Mouse (Mus musculus) testis, adult 2 months (tissue): ENCODE measurements around the gene Ift88. TPM values are rescaled to one million over a fixed set of nuclear protein-coding genes. Genes with fewer than 3 reads are reported as not detected.

Experiments used
- H3K27ac ChIP-seq: fragments of 200-500 bp; 2 replicates; pipeline ENCODE4 v1.5.1; 2012; ENCODE audit warnings: low read depth, low read length; ENCODE audit not compliant: control insufficient read depth, insufficient read depth
- H3K27me3 ChIP-seq: fragments of 200-500 bp; 2 replicates; pipeline ENCODE4 v1.6.1; 2012; ENCODE audit warnings: mild to moderate bottlenecking, low read length, moderate library complexity; ENCODE audit not compliant: control insufficient read depth, insufficient read depth
- H3K36me3 ChIP-seq: fragments of 200-500 bp; 2 replicates; pipeline ENCODE4 v1.6.1; 2012; ENCODE audit warnings: mild to moderate bottlenecking, low read length; ENCODE audit not compliant: control insufficient read depth, insufficient read depth
- H3K4me1 ChIP-seq: fragments of 200-500 bp; 2 replicates; pipeline ENCODE4 v1.6.1; 2012; ENCODE audit warnings: low read length; ENCODE audit not compliant: control insufficient read depth, insufficient read depth
- H3K4me3 ChIP-seq: fragments of 200-500 bp; 2 replicates; pipeline ENCODE4 v1.5.1; 2012; ENCODE audit warnings: low read depth, mild to moderate bottlenecking, low read length, moderate library complexity, mixed read lengths; ENCODE audit not compliant: control insufficient read depth
- CTCF ChIP-seq: fragments of 200-500 bp; IDR thresholded peaks from 2 replicates; pipeline ENCODE4 v1.5.1; 2012; ENCODE audit warnings: low read depth, mild to moderate bottlenecking, inconsistent platforms, low read length, moderate library complexity; ENCODE audit not compliant: control insufficient read depth, insufficient read depth, insufficient replicate concordance
- POLR2A ChIP-seq: fragments of 200-500 bp; IDR thresholded peaks from 2 replicates; pipeline ENCODE4 v1.6.1; 2012; ENCODE audit warnings: low read depth, mild to moderate bottlenecking, inconsistent platforms, low read length, moderate library complexity; ENCODE audit not compliant: control insufficient read depth
- polyA plus RNA-seq: library from polyadenylated mRNA; depleted of rRNA; stranded (reverse); fragments of >200 nt; gene quantifications from 2 replicates; pipeline ENCODE4 v1.2.3, GENCODE M21; 2012

Gene Ift88
- polyA plus RNA-seq, 1 experiment: 27.3 TPM

DNA sequence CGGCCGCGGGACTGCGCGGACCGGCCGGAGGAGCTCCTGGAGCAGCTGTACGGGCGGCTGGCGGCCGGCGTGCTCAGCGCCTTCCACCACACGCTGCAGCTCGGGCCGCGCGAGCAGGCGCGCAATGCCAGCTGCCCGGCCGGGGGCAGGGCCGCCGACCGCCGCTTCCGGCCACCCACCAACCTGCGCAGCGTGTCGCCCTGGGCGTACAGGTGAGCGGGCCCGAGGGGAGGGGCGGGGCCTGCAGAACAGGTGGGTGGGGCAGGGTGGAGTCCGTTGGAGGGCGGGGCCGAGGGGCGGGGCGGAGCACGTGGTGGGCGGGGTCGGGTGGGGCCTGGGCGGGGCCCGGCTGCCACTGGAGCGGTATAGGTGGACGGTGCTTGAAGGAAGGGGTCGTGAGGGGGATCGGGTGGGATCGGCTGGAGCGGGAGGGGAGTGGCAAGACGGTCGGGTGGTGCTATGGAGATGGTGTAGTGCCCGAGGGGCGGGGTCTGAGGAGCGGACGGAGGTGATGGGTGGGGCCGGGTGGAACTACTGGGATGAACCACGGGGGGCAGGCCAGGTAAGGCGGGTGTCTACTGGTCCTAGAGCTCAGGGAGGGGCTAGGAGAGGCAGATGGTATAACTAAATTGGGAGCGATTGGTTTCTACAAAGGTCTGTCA, 101.7 kb downstream of the Ift88 start:
- Histone ChIP-seq H3K27me3 (no peaks in the 10 kb centered on the region), H3K4me1 (peaks cover 6% of the 10 kb centered on the region), H3K27ac (peak overlapping the region; percentile 68), H3K36me3 (no peaks in the 10 kb centered on the region), H3K4me3 (peak overlapping the region; percentile 85)
- TF ChIP-seq POLR2A: peak; percentile 13; the same call in 1 of the 2 replicates
- no peak for TF ChIP-seq CTCF

DNA sequence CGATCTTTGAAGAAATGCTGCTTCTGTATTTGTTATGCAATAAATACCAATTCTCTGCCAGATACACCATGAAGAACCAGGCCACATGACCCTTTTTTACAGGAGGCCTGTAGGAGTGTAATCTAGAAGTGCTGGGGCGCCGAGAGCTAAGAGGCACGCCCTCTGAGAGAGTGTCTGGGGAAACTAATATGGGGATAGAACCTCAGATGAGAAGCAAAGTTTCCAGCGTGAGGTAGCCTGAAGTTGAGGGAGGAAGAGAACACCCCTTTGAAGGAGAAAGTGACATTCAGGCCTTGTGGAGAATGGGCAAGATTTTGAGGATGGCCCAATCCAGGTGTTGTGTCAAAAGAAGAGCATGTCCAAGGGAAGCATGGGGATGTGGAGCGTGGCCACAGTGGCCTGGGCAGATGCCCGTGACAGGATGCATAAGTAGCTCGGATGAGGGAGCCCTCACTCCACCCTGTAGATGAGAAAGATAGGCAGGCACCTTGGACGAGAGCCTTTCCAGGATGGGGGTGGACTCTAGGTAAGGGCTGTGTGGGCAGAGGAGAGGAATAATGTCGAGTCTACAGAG, 102.3 kb downstream of the Ift88 start:
- H3K27ac ChIP-seq: peak overlapping the region; percentile 42
- TF ChIP-seq POLR2A (no peak), CTCF (no peak)
- H3K4me1 ChIP-seq: peaks cover 6% of the 10 kb centered on the region
- H3K36me3 ChIP-seq: no peaks in the 10 kb centered on the region
- H3K27me3 ChIP-seq: no peaks in the 10 kb centered on the region
- H3K4me3 ChIP-seq: peak overlapping the region; percentile 85

DNA sequence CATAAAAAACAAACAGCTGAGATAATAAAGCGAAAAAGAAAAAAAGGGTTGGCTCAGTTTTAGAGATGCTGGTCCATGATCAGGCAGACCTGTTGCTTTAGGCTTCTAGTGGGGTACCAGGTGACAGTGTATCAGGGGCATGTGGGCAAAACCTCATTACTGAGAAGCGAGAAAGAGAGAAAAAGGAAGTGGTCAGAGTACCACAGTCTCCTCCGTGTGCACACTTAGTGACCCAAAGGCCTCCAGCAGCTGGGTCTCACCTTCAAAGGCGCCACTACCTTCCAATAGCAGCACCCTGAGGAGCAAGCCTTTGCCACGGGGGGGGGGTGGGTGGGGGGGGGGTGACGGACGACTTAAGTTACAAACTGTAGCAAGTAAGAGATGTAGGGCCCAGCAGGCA, 103.3 kb downstream of the Ift88 start:
- peaks cover 6% of the 10 kb centered on the region for H3K4me1 ChIP-seq
- TF ChIP-seq POLR2A (no peak), CTCF (no peak)
- no peak overlapping the region for H3K27ac ChIP-seq
- H3K36me3 ChIP-seq: no peaks in the 10 kb centered on the region
- H3K4me3 ChIP-seq: no peak overlapping the region
- no peaks in the 10 kb centered on the region for H3K27me3 ChIP-seq

DNA sequence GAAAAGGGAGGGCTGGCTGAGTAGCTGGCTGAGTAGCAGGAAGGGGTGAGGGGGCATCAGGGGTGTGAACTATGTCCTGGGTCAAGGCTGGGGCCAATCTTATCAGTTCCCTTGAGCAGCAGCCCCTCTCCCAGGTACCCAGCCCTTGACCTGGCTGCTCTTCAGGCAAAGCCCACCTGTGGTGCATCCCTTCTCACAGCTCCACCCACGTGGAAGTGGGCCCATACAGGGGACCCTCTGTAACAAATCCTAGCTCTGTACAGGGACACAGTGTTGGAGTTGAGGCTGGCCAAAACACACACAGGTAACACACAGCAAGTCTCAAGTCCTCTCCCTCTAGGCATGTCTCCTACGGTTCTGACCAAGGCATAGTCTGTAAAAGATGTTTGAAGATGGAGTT, 103.7 kb downstream of the Ift88 start:
- peaks cover 6% of the 10 kb centered on the region for H3K4me1 ChIP-seq
- no peaks in the 10 kb centered on the region for H3K36me3 ChIP-seq
- no peak overlapping the region for H3K27ac ChIP-seq
- no peak; the same call in 1 of the 2 replicates for TF ChIP-seq POLR2A
- no peak for TF ChIP-seq CTCF
- H3K27me3 ChIP-seq: no peaks in the 10 kb centered on the region
- no peak overlapping the region for H3K4me3 ChIP-seq

DNA sequence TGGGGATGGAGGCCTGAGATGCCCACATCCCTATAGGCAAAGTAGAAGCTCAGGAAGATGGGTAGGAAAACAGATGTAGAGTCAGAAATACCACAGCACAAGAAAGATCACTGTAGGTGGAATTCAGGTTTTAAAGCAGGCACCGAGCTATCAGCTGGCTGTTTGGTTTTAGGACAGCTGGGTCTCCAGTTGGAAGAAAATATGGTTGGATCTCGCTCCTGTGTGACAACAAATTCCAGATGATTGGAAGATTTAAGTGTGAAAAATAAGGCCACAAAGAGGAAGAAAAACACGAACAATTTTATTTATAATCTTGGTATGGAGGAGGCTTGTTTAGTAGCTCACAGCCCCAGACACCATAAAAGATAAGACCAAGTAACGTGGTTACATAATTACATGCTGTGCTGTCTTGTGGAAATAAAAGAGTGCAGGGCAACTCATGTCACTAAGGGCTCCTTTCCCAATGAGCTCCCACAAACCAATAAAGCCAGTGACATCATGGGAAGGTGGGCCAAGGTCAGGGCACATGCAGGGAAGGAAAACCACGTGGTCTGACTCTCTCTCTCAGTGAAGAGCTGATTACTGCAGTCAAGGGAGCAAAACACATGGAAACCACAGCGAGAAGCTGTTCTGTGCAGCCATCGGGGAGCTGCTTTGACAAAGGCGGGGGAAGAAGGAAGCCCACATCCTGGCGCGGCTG, 105.4 kb downstream of the Ift88 start:
- Histone ChIP-seq H3K4me3 (no peak overlapping the region), H3K27me3 (no peaks in the 10 kb centered on the region), H3K27ac (no peak overlapping the region), H3K36me3 (no peaks in the 10 kb centered on the region), H3K4me1 (peaks cover 6% of the 10 kb centered on the region)
- TF ChIP-seq CTCF (no peak), POLR2A (no peak)

DNA sequence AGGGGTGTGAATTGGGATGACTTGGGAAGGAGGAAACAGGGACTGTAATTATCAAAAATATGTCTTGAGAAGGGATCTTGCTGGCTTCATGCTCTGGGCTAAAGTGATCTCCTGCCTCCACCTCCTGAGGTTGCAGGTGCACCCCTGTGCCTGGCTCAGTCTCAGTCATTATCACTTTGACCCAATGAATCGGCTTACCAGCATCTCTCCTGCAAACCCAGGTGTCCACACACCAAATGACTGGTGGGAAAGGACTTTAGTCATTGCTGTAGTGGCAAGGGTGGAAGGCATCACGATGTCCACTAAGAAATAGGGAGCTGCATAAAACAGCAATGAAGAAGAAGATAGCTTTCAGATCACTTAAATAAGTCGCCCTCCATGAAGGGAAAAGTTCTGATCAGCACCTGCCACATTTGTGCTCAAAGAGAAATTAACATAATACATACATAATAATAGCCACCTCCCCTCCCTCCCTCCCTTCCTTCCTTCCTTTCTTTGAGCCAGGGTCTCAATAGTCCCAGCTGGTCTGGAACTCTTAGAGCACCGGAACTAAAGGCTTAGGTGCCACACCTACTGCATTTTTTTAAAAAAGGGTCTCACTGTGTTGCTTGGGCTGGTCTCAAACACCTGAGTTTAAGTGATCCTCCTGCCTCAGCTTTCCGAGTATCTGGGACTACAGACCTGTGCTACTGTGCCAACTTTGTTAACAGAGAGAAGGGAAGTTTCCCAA, 106.1 kb downstream of the Ift88 start:
- Histone ChIP-seq H3K4me3 (no peak overlapping the region), H3K27ac (no peak overlapping the region), H3K36me3 (no peaks in the 10 kb centered on the region), H3K27me3 (no peaks in the 10 kb centered on the region), H3K4me1 (peaks cover 3% of the 10 kb centered on the region)
- TF ChIP-seq CTCF: no peak
- TF ChIP-seq POLR2A: no peak

DNA sequence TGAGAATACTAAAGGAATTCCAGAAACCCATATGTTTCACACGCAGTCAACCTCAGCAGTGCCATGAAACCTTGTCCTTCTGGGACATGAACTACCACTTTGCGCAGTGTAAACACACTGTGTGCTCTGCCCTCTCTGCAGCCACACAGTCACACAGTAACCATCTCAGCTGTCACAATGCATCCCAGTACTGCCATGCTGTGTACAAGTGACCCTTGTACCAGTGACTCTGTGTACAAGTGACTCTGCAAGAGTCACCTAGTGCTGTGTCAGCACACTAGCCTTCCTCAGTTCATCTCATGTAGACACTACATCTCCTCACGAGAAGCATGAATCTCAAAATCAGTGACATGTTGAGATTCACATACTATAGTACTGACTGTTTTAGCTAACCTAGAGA, 108.7 kb downstream of the Ift88 start:
- no peak overlapping the region for H3K4me3 ChIP-seq
- peaks cover 2% of the 10 kb centered on the region; the same call in 1 of the 2 replicates for H3K4me1 ChIP-seq
- H3K27ac ChIP-seq: no peak overlapping the region
- TF ChIP-seq POLR2A (no peak), CTCF (no peak)
- no peaks in the 10 kb centered on the region for H3K36me3 ChIP-seq
- H3K27me3 ChIP-seq: no peaks in the 10 kb centered on the region
